Mouse (Mus musculus) limb, embryonic 11.5 days (tissue): ENCODE results near the gene Ppp4c. TPM values are rescaled to one million over a fixed set of nuclear protein-coding genes. Genes with fewer than 3 reads are reported as not detected.

Experiments used
- ATAC-seq: fragments of 200-750 bp; cut with Nextera tagmentation; 2 replicates; pipeline ENCODE4 v1.8.0; 2017; ENCODE audit warnings: low read depth; ENCODE audit not compliant: insufficient number of reproducible peaks, low FRiP score, low TSS enrichment
- DNase-seq: peaks from one replicate; pipeline ENCODE4 v3.0.0-alpha.2; 2015; ENCODE audit warnings: low spot score
- H3K27ac ChIP-seq: fragments of 300-500 bp; sonication (generic); replicated peaks from 2 replicates; pipeline ENCODE4 v1.5.1; 2014; ENCODE audit warnings: low read depth, mild to moderate bottlenecking, low read length
- H3K27me3 ChIP-seq: fragments of 300-500 bp; sonication (generic); 2 replicates; pipeline ENCODE4 v1.6.1; 2014; ENCODE audit warnings: mild to moderate bottlenecking, low read length, mixed read lengths; ENCODE audit not compliant: control insufficient read depth, insufficient read depth
- H3K36me3 ChIP-seq: fragments of 300-500 bp; sonication (generic); 2 replicates; pipeline ENCODE4 v1.6.1; 2014; ENCODE audit warnings: mild to moderate bottlenecking, low read length, moderate library complexity, mixed read lengths; ENCODE audit not compliant: control insufficient read depth, insufficient read depth
- H3K4me1 ChIP-seq: fragments of 300-500 bp; sonication (generic); 2 replicates; pipeline ENCODE4 v1.6.1; 2014; ENCODE audit warnings: low read length, mixed read lengths; ENCODE audit not compliant: control insufficient read depth, insufficient read depth
- H3K4me2 ChIP-seq: fragments of 300-500 bp; sonication (generic); 2 replicates; pipeline ENCODE4 v1.6.1; 2014; ENCODE audit warnings: low read depth, mild to moderate bottlenecking, moderate library complexity; ENCODE audit not compliant: severe bottlenecking
- H3K4me3 ChIP-seq: fragments of 300-500 bp; sonication (generic); 2 replicates; pipeline ENCODE4 v1.5.1; 2014; ENCODE audit warnings: low read depth, low read length
- H3K9ac ChIP-seq: fragments of 300-500 bp; sonication (generic); 2 replicates; pipeline ENCODE4 v1.6.1; 2014; ENCODE audit warnings: mild to moderate bottlenecking, low read length
- H3K9me3 ChIP-seq: fragments of 300-500 bp; sonication (generic); 2 replicates; pipeline ENCODE4 v1.6.1; 2016; ENCODE audit warnings: low read length; ENCODE audit not compliant: control insufficient read depth
- WGBS: fragments of 180-500 bp; shearing (Covaris S2); extraction: QIAGEN DNeasy Blood & Tissue Kit; methylation state at CpG from one replicate; pipeline ENCODE4 v1.1.7; 2014; 5-methylcytosine and 5-hydroxymethylcytosine counted together
- polyA plus RNA-seq: library from polyadenylated mRNA; unstranded; fragments of >200 nt; fragmentation: Nextera tagmentation; extraction: Ambion mirVana; gene quantifications from 2 replicates; pipeline ENCODE4 v1.2.1, GENCODE M21; 2014

The Ppp4c gene
- polyA plus RNA-seq, 1 experiment from 2014 or later, result 426 TPM

GRCm38 (mm10) chr7:126807405-126807804 is 15.1 kb upstream of the Ppp4c start:
- Histone ChIP-seq H3K27ac (no peak overlapping the region), H3K4me1 (peaks cover 7% of the 10 kb centered on the region), H3K4me2 (peak overlapping the region; percentile 87), H3K27me3 (no peaks in the 10 kb centered on the region), H3K9ac (peak overlapping the region; percentile 83; the same call in 1 of the 2 replicates), H3K4me3 (no peak overlapping the region; the same call in 1 of the 2 replicates), H3K9me3 (no peaks in the 10 kb centered on the region), H3K36me3 (no peaks in the 10 kb centered on the region; the same call in 1 of the 2 replicates)
- ATAC-seq, result no peak
- no peak for DNase-seq
- 76% methylated on average over 4 of the region's 4 CpGs for WGBS

- Histone ChIP-seq H3K27ac (no peak overlapping the region), H3K9ac (no peak overlapping the region), H3K4me3 (no peak overlapping the region), H3K27me3 (no peaks in the 10 kb centered on the region), H3K4me2 (no peak overlapping the region), H3K9me3 (no peaks in the 10 kb centered on the region), H3K36me3 (no peaks in the 10 kb centered on the region; the same call in 1 of the 2 replicates), H3K4me1 (peaks cover 7% of the 10 kb centered on the region)
- 93% methylated on average over 6 of the region's 6 CpGs for WGBS
- DNase-seq (no peak), ATAC-seq (no peak)
Measured at GRCm38 (mm10) chr7:126806956-126807355, 14.7 kb upstream of the Ppp4c start.

- ATAC-seq, result no peak
- Histone ChIP-seq H3K27me3 (no peaks in the 10 kb centered on the region), H3K9me3 (no peaks in the 10 kb centered on the region), H3K36me3 (peaks cover 2% of the 10 kb centered on the region; the same call in 1 of the 2 replicates), H3K27ac (no peak overlapping the region), H3K4me3 (no peak overlapping the region), H3K4me2 (no peak overlapping the region), H3K4me1 (peaks cover 15% of the 10 kb centered on the region), H3K9ac (no peak overlapping the region)
- DNase-seq, result no peak
Measured at GRCm38 (mm10) chr7:126803751-126804150, 11.5 kb upstream of the Ppp4c start.

- 90% methylated on average over 6 of the region's 6 CpGs for WGBS
- Histone ChIP-seq H3K9me3 (no peaks in the 10 kb centered on the region), H3K4me1 (peaks cover 13% of the 10 kb centered on the region), H3K27me3 (no peaks in the 10 kb centered on the region), H3K27ac (no peak overlapping the region), H3K36me3 (peaks cover 2% of the 10 kb centered on the region; the same call in 1 of the 2 replicates), H3K4me2 (no peak overlapping the region), H3K9ac (no peak overlapping the region), H3K4me3 (no peak overlapping the region)
- ATAC-seq (no peak), DNase-seq (no peak)
Measured at GRCm38 (mm10) chr7:126803181-126803580, 10.9 kb upstream of the Ppp4c start.

GRCm38 (mm10) chr7:126802134-126802889 is 10.0 kb upstream of the Ppp4c start:
- no peaks in the 10 kb centered on the region for H3K9me3 ChIP-seq
- H3K36me3 ChIP-seq, result peaks cover 2% of the 10 kb centered on the region; the same call in 1 of the 2 replicates
- H3K9ac ChIP-seq, result no peak overlapping the region
- no peak overlapping the region for H3K4me2 ChIP-seq
- no peaks in the 10 kb centered on the region for H3K27me3 ChIP-seq
- H3K27ac ChIP-seq, result no peak overlapping the region
- DNase-seq (no peak), ATAC-seq (no peak)
- no peak overlapping the region for H3K4me3 ChIP-seq
- peaks cover 17% of the 10 kb centered on the region for H3K4me1 ChIP-seq
- 88% methylated on average over 11 of the region's 11 CpGs for WGBS

- Histone ChIP-seq H3K9ac (peak overlapping the region; percentile 34), H3K4me3 (no peak overlapping the region), H3K9me3 (no peaks in the 10 kb centered on the region), H3K36me3 (peaks cover 10% of the 10 kb centered on the region), H3K4me2 (no peak overlapping the region), H3K27ac (no peak overlapping the region), H3K4me1 (peaks cover 25% of the 10 kb centered on the region), H3K27me3 (no peaks in the 10 kb centered on the region)
- DNase-seq (no peak), ATAC-seq (no peak)
- 86% methylated on average over 16 of the region's 16 CpGs for WGBS
Measured at GRCm38 (mm10) chr7:126801057-126801422, 8.7 kb upstream of the Ppp4c start.

GRCm38 (mm10) chr7:126800269-126801056 is 8.2 kb upstream of the Ppp4c start:
- H3K4me3 ChIP-seq, result peak overlapping the region; percentile 76
- peak overlapping the region; percentile 49 for H3K9ac ChIP-seq
- ATAC-seq (no peak), DNase-seq (no peak)
- H3K27me3 ChIP-seq, result no peaks in the 10 kb centered on the region
- peak overlapping the region; percentile 83 for H3K4me2 ChIP-seq
- H3K4me1 ChIP-seq, result peaks cover 25% of the 10 kb centered on the region
- WGBS, result 50% methylated on average over 5 of the region's 5 CpGs
- H3K27ac ChIP-seq, result peak overlapping the region; percentile 87
- H3K9me3 ChIP-seq, result no peaks in the 10 kb centered on the region
- H3K36me3 ChIP-seq, result peaks cover 16% of the 10 kb centered on the region

GRCm38 (mm10) chr7:126799468-126800268 is 7.4 kb upstream of the Ppp4c start:
- Histone ChIP-seq H3K4me3 (peak overlapping the region; percentile 76), H3K27ac (peak overlapping the region; percentile 87), H3K9me3 (no peaks in the 10 kb centered on the region), H3K4me2 (peak overlapping the region; percentile 83), H3K36me3 (peaks cover 17% of the 10 kb centered on the region), H3K27me3 (no peaks in the 10 kb centered on the region), H3K4me1 (peaks cover 25% of the 10 kb centered on the region), H3K9ac (peak overlapping the region; percentile 49)
- DNase-seq, result no peak
- WGBS, result 1% methylated on average over 38 of the region's 38 CpGs
- ATAC-seq, result peak; percentile 92
